Mouse (Mus musculus): Measurements from ENCODE around the gene Agap1. TPM values are rescaled to one million over a fixed set of nuclear protein-coding genes. Genes with fewer than 3 reads are reported as not detected.

Agap1 gene
- total and polyA plus RNA-seq, 3 experiments: 0.01 TPM; not detected in 2

- H3K4me1 ChIP-seq (ENCODE audit: control insufficient read depth in 1 of 2, insufficient read depth in 2 of 2, low read length in 2 of 2): no peaks in the 10 kb centered on the region
- H3K36me3 ChIP-seq (ENCODE audit: control insufficient read depth in 1 of 2, insufficient read depth in 2 of 2, low read length in 2 of 2): no peaks in the 10 kb centered on the region
- H3K9me3 ChIP-seq (replicated peaks; ENCODE audit: insufficient read depth, low read length): no peaks in the 10 kb centered on the region
- H3K27ac ChIP-seq (ENCODE audit: control insufficient read depth, low read depth, low read length): no peak overlapping the region
- no peak overlapping the region for H3K9ac ChIP-seq (ENCODE audit: control insufficient read depth, low read depth, low read length, poor library complexity, severe bottlenecking)
- no peaks in the 10 kb centered on the region for H3K27me3 ChIP-seq (ENCODE audit: control insufficient read depth in 1 of 2, insufficient read depth in 2 of 2, low read length in 2 of 2)
- no peak for TF ChIP-seq MXI1 (IDR thresholded peaks at IDR 0.05; ENCODE audit: low read depth, low read length)
- TF ChIP-seq UBTF (IDR thresholded peaks at IDR 0.05; ENCODE audit: borderline replicate concordance, insufficient read depth, low read depth, low read length): no peak
- no peak for TF ChIP-seq E2F4 (IDR thresholded peaks at IDR 0.05; ENCODE audit: borderline replicate concordance, low read depth, low read length)
- TF ChIP-seq RCOR1 (IDR thresholded peaks at IDR 0.05; ENCODE audit: low read depth, low read length): no peak
- no peak for TF ChIP-seq TBP (IDR thresholded peaks at IDR 0.05; ENCODE audit: low read depth, low read length)
- TF ChIP-seq TAL1 (IDR thresholded peaks at IDR 0.05; ENCODE audit: low read length): no peak
- TF ChIP-seq CTCF (IDR thresholded peaks at IDR 0.05 in 2 of 3, conservative IDR thresholded peaks at IDR 0.05 in 1 of 3; ENCODE audit: control insufficient read depth in 1 of 3, insufficient read depth in 1 of 3, low read depth in 2 of 3, low read length in 3 of 3, poor library complexity in 1 of 3, severe bottlenecking in 1 of 3): no peak
- no peak for TF ChIP-seq ELF1 (IDR thresholded peaks at IDR 0.05; ENCODE audit: low read depth, low read length)
- TF ChIP-seq ZMIZ1 (IDR thresholded peaks at IDR 0.05; ENCODE audit: low read depth, low read length): no peak
- TF ChIP-seq TCF12 (IDR thresholded peaks at IDR 0.05; ENCODE audit: low read depth, low read length): no peak
- no peak for TF ChIP-seq JUND (IDR thresholded peaks at IDR 0.05; ENCODE audit: low read depth, low read length)
- TF ChIP-seq ZKSCAN1 (IDR thresholded peaks at IDR 0.05; ENCODE audit: low read depth, low read length): no peak
- no peak for TF ChIP-seq MAZ (IDR thresholded peaks at IDR 0.05; ENCODE audit: low read depth, low read length)
- DNase-seq (ENCODE audit: low read depth, low spot score): no peak
- H3K4me3 ChIP-seq (ENCODE audit: control insufficient read depth in 1 of 2, insufficient read depth in 1 of 2, low read depth in 2 of 2, low read length in 2 of 2): no peak overlapping the region
- H3K79me2 ChIP-seq (ENCODE audit: control insufficient read depth, insufficient read depth, low read length, poor library complexity): no peaks in the 10 kb centered on the region
Measured at GRCm38 (mm10) chr1:89450139-89450538, 4.5 kb upstream of the Agap1 start.

DNA sequence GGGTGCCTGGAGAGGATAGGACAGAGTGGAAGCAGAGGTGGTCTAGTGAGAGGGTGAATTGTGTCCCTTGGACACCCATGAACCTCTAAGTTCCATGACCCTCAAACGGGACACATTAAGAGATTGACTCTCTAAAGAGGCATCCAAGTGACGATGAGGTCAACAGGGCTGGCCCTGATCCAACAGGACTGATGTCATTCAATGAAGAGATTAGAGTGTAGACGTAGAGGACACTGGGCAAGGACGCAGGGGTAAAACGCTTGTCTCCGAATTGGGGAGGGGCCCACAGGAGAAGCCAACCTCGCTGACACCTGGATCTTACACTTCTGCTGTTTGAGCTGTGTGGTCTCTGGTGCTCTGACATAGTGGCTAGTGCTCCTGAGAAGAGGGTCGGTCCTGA lies 2.5 kb upstream of the Agap1 start:
- Histone ChIP-seq H3K79me2 (ENCODE audit: control insufficient read depth, insufficient read depth, low read length, poor library complexity) (no peaks in the 10 kb centered on the region), H3K36me3 (ENCODE audit: control insufficient read depth in 1 of 2, insufficient read depth in 2 of 2, low read length in 2 of 2) (no peaks in the 10 kb centered on the region), H3K4me3 (ENCODE audit: control insufficient read depth in 1 of 2, insufficient read depth in 1 of 2, low read depth in 2 of 2, low read length in 2 of 2) (no peak overlapping the region), H3K4me1 (ENCODE audit: control insufficient read depth in 1 of 2, insufficient read depth in 2 of 2, low read length in 2 of 2) (no peaks in the 10 kb centered on the region), H3K9me3 (replicated peaks; ENCODE audit: insufficient read depth, low read length) (no peaks in the 10 kb centered on the region), H3K27ac (ENCODE audit: control insufficient read depth, low read depth, low read length) (no peak overlapping the region), H3K27me3 (ENCODE audit: control insufficient read depth in 1 of 2, insufficient read depth in 2 of 2, low read length in 2 of 2) (no peaks in the 10 kb centered on the region), H3K9ac (ENCODE audit: control insufficient read depth, low read depth, low read length, poor library complexity, severe bottlenecking) (no peak overlapping the region)
- no peak for DNase-seq (ENCODE audit: low read depth, low spot score)
- TF ChIP-seq E2F4 (IDR thresholded peaks at IDR 0.05; ENCODE audit: borderline replicate concordance, low read depth, low read length): no peak
- no peak for TF ChIP-seq SMC3 (IDR thresholded peaks at IDR 0.05; ENCODE audit: low read depth, low read length)
- TF ChIP-seq ZMIZ1 (IDR thresholded peaks at IDR 0.05; ENCODE audit: low read depth, low read length): no peak
- TF ChIP-seq HCFC1 (IDR thresholded peaks at IDR 0.05; ENCODE audit: low read depth, low read length): no peak
- TF ChIP-seq NRF1 (IDR thresholded peaks at IDR 0.05; ENCODE audit: insufficient read depth, low read depth, low read length, poor library complexity, severe bottlenecking): no peak
- TF ChIP-seq POLR2AphosphoS5 (IDR thresholded peaks at IDR 0.05; ENCODE audit: borderline replicate concordance, low read depth, low read length): no peak

Measured in MEL (cell line).